Mouse (Mus musculus): ENCODE data around the gene Six5.

DNA sequence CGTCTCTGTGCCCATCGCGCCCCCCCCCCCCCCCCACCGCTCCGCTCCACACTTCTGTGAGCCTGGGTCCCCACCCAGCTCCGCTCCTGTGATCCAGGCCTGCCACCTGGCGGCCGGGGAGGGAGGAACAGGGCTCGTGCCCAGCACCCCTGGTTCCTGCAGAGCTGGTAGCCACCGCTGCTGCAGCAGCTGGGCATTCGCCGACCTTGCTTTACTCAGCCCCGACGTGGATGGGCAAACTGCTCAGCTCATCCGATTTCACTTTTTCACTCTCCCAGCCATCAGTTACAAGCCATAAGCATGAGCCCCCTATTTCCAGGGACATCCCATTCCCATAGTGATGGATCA, 1.2 kb upstream of the Six5 start:
- TF ChIP-seq CTCF (IDR thresholded peaks at IDR 0.05) (peak; percentile 83), POLR2A (IDR thresholded peaks at IDR 0.05; ENCODE audit: insufficient read depth, low read depth, low read length) (no peak)
